Mouse (Mus musculus) embryonic facial prominence, embryonic 13.5 days (tissue): Measurements from ENCODE around the gene Tekt3. TPM values are rescaled to one million over a fixed set of nuclear protein-coding genes. Genes with fewer than 3 reads are reported as not detected.

Source experiments
- ATAC-seq: fragments of 200-750 bp; cut with Nextera tagmentation; 2 replicates; pipeline ENCODE4 v1.8.0; 2017; ENCODE audit warnings: low read depth; ENCODE audit not compliant: insufficient number of reproducible peaks, insufficient read depth, low FRiP score, low TSS enrichment
- H3K27ac ChIP-seq: fragments of 300-500 bp; sonication (generic); 2 replicates; pipeline ENCODE4 v1.5.1; 2015; ENCODE audit warnings: moderate library complexity, mild to moderate bottlenecking, inconsistent platforms
- H3K27me3 ChIP-seq: fragments of 300-500 bp; sonication (generic); 2 replicates; pipeline ENCODE4 v1.6.1; 2015; ENCODE audit warnings: mild to moderate bottlenecking, inconsistent platforms
- H3K36me3 ChIP-seq: fragments of 300-500 bp; sonication (generic); 2 replicates; pipeline ENCODE4 v1.6.1; 2015; ENCODE audit warnings: mild to moderate bottlenecking, inconsistent platforms
- H3K4me1 ChIP-seq: fragments of 300-500 bp; sonication (generic); 2 replicates; pipeline ENCODE4 v1.6.1; 2015; ENCODE audit warnings: inconsistent platforms
- H3K4me2 ChIP-seq: fragments of 300-500 bp; sonication (generic); 2 replicates; pipeline ENCODE4 v1.6.1; 2015; ENCODE audit warnings: moderate library complexity, mild to moderate bottlenecking, inconsistent platforms
- H3K4me3 ChIP-seq: fragments of 300-500 bp; sonication (generic); 2 replicates; pipeline ENCODE4 v1.5.1; 2015; ENCODE audit warnings: mild to moderate bottlenecking, inconsistent platforms
- H3K9ac ChIP-seq: fragments of 300-500 bp; sonication (generic); 2 replicates; pipeline ENCODE4 v1.6.1; 2015; ENCODE audit warnings: mild to moderate bottlenecking, inconsistent platforms
- H3K9me3 ChIP-seq: fragments of 300-500 bp; sonication (generic); 2 replicates; pipeline ENCODE4 v1.6.1; 2016; ENCODE audit warnings: inconsistent platforms
- WGBS: fragments of 180-500 bp; shearing (Covaris S2); methylation state at CpG from one replicate; pipeline ENCODE4 v1.1.7; 2015; ENCODE audit warnings: mixed read lengths; 5-methylcytosine and 5-hydroxymethylcytosine counted together
- polyA plus RNA-seq: library from polyadenylated mRNA; unstranded; fragments of >200 nt; fragmentation: Nextera tagmentation; extraction: Ambion mirVana; gene quantifications from 2 replicates; pipeline ENCODE4 v1.2.1, GENCODE M21; 2015

Gene Tekt3
- polyA plus RNA-seq, 1 experiment from 2014 or later = not detected

DNA sequence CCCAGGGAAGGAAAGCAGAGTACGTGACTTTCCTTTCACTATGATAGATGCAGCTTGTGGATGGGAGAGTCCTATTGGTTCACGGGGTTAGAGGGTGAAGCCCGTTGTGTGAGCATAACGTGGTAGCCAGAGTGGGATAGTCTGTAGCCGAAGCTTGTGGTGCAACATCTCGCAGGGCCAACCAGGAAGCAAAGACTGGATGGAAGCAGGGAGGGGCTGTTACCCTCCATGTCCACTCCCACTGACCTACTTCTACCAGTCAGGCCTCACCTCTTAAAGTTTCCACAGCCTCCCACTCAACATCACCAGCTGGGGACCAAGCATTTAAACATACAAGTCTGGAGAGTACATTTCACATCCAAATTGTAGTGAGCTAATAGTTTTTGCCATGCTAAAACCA, 31.7 kb upstream of the Tekt3 start:
- Histone ChIP-seq H3K4me2 (no peak overlapping the region), H3K36me3 (no peaks in the 10 kb centered on the region), H3K27ac (no peak overlapping the region), H3K4me1 (peaks cover 10% of the 10 kb centered on the region), H3K4me3 (no peak overlapping the region), H3K9ac (no peak overlapping the region), H3K9me3 (peaks cover 4% of the 10 kb centered on the region; the same call in 1 of the 2 replicates), H3K27me3 (no peaks in the 10 kb centered on the region)
- 86% methylated on average over 6 of the region's 6 CpGs for WGBS
- no peak for ATAC-seq

DNA sequence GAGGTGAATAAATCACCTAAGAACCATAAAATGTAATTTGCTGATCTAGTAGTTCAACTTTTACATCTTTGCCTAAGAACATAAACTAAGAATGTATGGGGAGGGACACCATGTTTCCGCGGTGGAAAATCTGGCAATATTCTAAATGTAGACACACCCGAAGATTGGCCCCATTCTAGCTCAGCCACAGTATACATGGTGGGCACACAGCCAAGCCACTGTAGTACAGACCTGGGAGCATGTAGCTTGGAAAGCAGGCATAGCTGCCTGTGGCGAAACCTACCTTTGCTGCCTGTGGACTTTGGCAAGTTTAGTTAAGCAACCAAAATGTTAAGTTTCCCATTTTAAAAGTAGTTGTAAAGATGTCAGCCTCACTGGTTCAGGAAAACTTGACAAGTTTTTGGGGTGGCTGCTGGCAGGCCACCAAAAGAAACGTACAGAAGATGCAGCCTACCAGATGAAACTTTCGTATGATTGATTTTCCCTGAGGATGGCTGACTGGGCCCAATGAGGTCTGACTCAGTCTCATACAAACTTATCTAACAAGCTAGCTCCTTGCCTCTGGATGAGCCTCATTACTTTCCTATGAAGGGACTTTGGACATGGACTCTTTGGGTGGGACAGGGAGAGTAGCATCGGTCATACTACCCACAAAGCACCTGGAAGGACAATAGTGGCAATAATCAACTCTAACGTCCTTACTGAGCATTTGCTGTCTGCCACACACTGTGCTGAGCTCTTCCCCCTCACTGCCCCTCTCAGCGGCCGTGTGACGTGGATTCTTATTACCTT, 25.8 kb upstream of the Tekt3 start:
- Histone ChIP-seq H3K27me3 (no peaks in the 10 kb centered on the region), H3K9me3 (peaks cover 4% of the 10 kb centered on the region; the same call in 1 of the 2 replicates), H3K4me3 (no peak overlapping the region), H3K27ac (no peak overlapping the region), H3K4me1 (peaks cover 8% of the 10 kb centered on the region; the same call in 1 of the 2 replicates), H3K36me3 (no peaks in the 10 kb centered on the region), H3K4me2 (no peak overlapping the region), H3K9ac (no peak overlapping the region)
- ATAC-seq = no peak
- WGBS = 75% methylated on average over 11 of the region's 11 CpGs

DNA sequence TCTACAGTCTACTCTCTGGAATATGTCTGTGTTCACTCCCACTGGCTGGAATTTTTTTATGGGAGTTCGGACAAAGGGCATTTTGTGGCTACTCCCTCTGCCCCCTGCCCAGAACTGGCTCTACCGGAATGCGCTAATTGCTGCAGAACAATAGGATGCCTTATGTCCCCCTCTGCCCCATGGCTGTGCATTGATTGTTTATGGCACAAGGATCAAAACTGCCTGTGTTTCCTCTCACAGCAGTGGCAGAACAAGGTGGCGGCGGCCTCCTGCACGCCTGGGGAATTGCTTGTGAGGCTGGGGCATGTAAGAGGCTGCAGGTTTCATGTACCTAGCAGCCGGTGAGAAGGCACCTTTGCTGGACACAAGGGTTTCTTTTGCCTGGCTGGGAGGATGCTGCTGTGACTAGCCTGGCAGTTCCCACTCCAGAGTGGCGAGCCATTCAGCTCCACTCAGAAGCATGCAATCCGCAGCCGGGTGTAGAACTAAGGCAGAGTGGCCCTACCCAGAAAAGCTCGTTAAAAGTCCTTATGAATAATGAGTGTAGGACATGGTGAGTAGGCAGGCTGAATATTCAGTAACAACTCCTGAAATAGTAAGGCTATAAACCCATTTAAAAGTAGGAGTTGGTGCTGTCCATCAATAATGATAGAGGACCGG, 21.3 kb upstream of the Tekt3 start:
- Histone ChIP-seq H3K9ac (no peak overlapping the region), H3K4me3 (no peak overlapping the region), H3K4me1 (peaks cover 5% of the 10 kb centered on the region; the same call in 1 of the 2 replicates), H3K27ac (no peak overlapping the region), H3K36me3 (no peaks in the 10 kb centered on the region), H3K27me3 (no peaks in the 10 kb centered on the region), H3K9me3 (no peaks in the 10 kb centered on the region), H3K4me2 (no peak overlapping the region)
- ATAC-seq = no peak
- 39% methylated on average over 12 of the region's 12 CpGs for WGBS

DNA sequence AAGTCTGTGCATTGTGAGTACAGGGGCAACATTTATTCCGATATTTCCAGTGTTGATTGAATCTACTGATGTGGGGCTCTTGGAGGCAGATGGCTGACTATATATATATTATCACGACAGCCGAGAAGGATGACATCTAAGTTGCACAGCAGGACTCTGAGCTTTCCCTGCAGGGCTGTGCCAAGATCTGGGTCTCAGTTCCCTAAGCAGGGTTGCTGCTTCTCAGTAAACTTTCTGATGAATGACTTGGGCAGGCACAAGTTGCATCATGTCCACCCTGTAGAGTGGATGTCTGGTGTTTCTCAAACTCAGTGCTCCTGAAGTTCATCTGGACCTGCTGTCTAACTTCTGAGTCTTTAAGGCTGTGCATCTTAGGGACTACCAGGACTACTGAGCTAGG, 15.7 kb upstream of the Tekt3 start:
- no peaks in the 10 kb centered on the region for H3K27me3 ChIP-seq
- 78% methylated on average over 3 of the region's 3 CpGs for WGBS
- no peak overlapping the region for H3K4me2 ChIP-seq
- no peaks in the 10 kb centered on the region for H3K9me3 ChIP-seq
- H3K36me3 ChIP-seq = no peaks in the 10 kb centered on the region
- H3K27ac ChIP-seq = no peak overlapping the region
- ATAC-seq = no peak
- no peak overlapping the region for H3K4me3 ChIP-seq
- no peak overlapping the region for H3K9ac ChIP-seq
- H3K4me1 ChIP-seq = peaks cover 7% of the 10 kb centered on the region; the same call in 1 of the 2 replicates

DNA sequence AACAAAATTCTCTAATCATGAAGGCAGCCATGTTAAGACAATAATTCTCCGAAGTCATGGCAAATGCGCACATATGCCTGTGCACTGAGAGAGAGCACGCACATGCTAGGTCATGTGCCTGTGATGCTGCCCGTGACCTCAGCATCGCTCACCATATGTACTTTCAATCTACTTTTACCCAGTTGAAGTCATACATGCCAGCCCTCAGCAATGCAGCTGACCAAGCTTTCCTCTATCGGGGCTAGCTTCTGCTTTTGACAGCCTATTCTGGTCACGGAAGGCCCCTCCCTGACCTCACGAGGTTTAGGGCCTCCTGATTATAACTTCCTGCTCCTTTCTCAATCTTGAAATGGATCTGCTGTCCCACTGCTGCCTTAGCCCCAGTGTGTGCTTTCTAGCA, 15.1 kb upstream of the Tekt3 start:
- Histone ChIP-seq H3K27me3 (no peaks in the 10 kb centered on the region), H3K9ac (no peak overlapping the region), H3K4me3 (no peak overlapping the region), H3K9me3 (no peaks in the 10 kb centered on the region), H3K36me3 (no peaks in the 10 kb centered on the region), H3K4me1 (peaks cover 7% of the 10 kb centered on the region; the same call in 1 of the 2 replicates), H3K27ac (no peak overlapping the region), H3K4me2 (no peak overlapping the region)
- ATAC-seq = no peak
- 81% methylated on average over 8 of the region's 8 CpGs for WGBS

DNA sequence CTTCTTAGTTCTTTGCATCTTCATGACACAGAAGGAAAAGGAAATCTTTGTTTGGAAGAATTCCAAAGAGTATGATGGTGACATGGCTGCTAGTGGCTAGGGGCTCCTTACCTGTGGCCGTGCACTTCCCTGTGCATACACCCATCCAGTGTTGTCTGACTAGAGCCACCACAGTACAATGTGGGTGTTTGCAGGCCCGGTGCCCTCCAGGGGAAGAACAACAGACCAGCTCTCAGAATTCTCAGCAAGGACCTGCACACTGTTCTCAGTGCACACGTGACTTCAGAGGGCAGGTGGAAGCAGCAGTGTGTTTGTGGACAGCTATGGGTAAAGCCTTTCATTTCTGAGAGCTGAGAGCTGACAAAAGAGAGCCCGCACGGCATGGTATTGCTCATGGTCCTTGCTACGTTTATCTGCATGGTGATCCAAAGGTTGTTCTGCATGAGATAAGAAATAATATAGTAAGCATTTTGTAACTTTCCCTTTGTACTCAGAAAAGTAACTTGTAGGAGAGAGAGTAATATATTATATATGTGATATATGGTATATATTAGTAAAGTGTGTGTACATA, 11.0 kb upstream of the Tekt3 start:
- Histone ChIP-seq H3K4me1 (peaks cover 7% of the 10 kb centered on the region; the same call in 1 of the 2 replicates), H3K27me3 (no peaks in the 10 kb centered on the region), H3K9me3 (no peaks in the 10 kb centered on the region), H3K4me3 (no peak overlapping the region), H3K27ac (no peak overlapping the region), H3K9ac (no peak overlapping the region), H3K36me3 (no peaks in the 10 kb centered on the region), H3K4me2 (no peak overlapping the region)
- WGBS = 93% methylated on average over 6 of the region's 6 CpGs
- no peak for ATAC-seq

DNA sequence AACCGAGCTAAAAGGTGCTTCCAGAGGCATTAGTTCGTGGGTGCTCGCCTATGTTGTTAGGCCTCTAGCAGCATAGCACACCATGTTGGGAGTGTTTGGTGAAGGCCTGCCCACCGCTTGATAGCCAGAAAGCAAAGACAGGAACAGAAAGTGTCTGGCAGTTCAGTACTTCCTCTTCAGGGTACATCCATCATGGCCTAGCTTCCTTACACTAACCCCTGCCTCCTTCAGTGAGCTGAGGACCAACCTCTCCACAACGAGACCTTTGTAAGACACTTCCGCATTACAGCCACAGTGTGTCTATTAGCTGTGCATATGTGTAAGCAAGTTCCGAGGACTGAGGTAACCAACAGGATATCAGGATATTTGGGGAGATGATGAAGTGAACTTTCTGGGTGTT, 10.4 kb upstream of the Tekt3 start:
- no peak overlapping the region for H3K4me2 ChIP-seq
- no peaks in the 10 kb centered on the region for H3K27me3 ChIP-seq
- ATAC-seq = no peak
- no peak overlapping the region for H3K9ac ChIP-seq
- no peak overlapping the region for H3K4me3 ChIP-seq
- 88% methylated on average over 7 of the region's 7 CpGs for WGBS
- H3K4me1 ChIP-seq = peaks cover 7% of the 10 kb centered on the region; the same call in 1 of the 2 replicates
- no peak overlapping the region for H3K27ac ChIP-seq
- no peaks in the 10 kb centered on the region for H3K9me3 ChIP-seq
- H3K36me3 ChIP-seq = no peaks in the 10 kb centered on the region

DNA sequence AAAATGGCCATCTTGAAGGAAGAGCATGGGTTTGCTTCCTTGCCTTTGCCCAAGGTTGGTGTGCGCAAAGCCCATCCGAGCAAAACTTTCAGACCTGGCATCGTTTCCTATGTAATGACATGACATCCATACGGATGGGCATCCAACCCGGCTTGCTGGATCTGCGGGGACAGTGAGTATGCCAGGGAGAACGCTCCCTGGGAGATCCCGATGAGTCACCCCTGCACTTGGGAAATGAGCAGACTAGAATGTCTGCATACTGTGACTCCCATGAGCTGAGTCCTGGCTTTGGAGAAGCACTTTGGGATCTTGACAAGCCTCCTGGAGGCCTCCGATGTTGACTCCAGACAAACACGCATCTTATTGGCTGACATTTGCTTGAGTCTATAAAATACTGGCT, 9.5 kb upstream of the Tekt3 start:
- Histone ChIP-seq H3K9ac (no peak overlapping the region), H3K4me2 (no peak overlapping the region), H3K27me3 (no peaks in the 10 kb centered on the region), H3K4me3 (no peak overlapping the region), H3K4me1 (no peaks in the 10 kb centered on the region), H3K27ac (no peak overlapping the region), H3K9me3 (no peaks in the 10 kb centered on the region), H3K36me3 (no peaks in the 10 kb centered on the region)
- WGBS = 96% methylated on average over 10 of the region's 10 CpGs
- no peak for ATAC-seq

DNA sequence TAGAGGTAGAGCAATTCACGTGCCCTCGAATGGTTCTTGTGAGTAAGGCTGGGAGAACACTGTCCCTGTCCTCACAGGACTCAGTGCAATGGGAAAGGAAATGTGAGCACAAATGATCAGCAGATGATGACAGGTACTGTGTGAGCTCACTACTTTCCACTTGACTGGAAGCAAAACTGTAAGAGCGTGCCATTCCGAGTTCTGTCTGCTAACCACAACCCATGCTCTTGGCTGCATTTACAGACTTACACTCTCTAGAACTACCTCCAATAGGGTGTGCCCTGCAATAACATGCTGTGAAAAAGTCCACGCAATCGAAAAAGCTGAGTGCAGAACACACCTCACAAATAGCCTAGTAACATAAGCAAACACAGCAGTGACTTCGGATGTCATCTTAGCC, 5.9 kb upstream of the Tekt3 start:
- Histone ChIP-seq H3K27me3 (no peaks in the 10 kb centered on the region), H3K36me3 (no peaks in the 10 kb centered on the region), H3K9ac (no peak overlapping the region), H3K4me3 (no peak overlapping the region), H3K4me1 (peaks cover 6% of the 10 kb centered on the region; the same call in 1 of the 2 replicates), H3K4me2 (no peak overlapping the region), H3K9me3 (no peaks in the 10 kb centered on the region), H3K27ac (no peak overlapping the region)
- no peak for ATAC-seq
- WGBS = 80% methylated on average over 7 of the region's 7 CpGs

DNA sequence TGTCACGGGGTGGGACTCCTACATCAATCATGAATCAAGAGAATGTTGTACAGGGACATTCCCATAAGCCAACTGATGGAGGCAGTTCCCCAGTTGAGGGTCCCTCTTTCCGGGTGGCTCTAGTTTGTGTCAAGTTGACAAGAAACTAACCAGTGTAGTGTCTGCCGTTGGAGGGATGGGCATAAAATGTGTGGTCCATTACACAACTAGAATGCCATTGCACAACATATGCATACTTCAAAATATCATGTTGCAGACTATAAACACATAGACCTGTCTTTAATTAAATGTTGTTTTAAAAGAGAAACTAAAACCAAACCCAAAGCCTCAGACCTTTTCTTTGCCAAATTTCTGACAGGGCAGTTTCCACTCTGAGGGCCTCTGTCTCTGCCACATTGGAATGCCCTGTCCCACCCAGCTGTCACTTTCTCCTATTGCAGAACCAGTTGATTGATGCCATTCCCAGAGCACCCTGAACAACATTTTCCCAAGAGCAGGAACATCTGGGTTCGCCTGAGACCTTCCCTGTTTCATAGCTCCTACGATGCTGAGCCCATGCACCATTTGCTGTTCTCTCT, 3.0 kb upstream of the Tekt3 start:
- H3K4me3 ChIP-seq = no peak overlapping the region
- H3K27ac ChIP-seq = no peak overlapping the region; the same call in 1 of the 2 replicates
- 0 out of 2 replicates have a peak, but pooled peaks have one; percentile 48 for ATAC-seq
- H3K4me1 ChIP-seq = peaks cover 10% of the 10 kb centered on the region; the same call in 1 of the 2 replicates
- no peaks in the 10 kb centered on the region for H3K9me3 ChIP-seq
- H3K4me2 ChIP-seq = 0 out of 2 replicates have a peak overlapping the region, but pooled peaks have one; percentile 7
- no peak overlapping the region for H3K9ac ChIP-seq
- no peaks in the 10 kb centered on the region for H3K36me3 ChIP-seq
- H3K27me3 ChIP-seq = 0 out of 2 replicates have a peak, but pooled peaks cover 5% of the 10 kb centered on the region
- 41% methylated on average over 5 of the region's 5 CpGs for WGBS

DNA sequence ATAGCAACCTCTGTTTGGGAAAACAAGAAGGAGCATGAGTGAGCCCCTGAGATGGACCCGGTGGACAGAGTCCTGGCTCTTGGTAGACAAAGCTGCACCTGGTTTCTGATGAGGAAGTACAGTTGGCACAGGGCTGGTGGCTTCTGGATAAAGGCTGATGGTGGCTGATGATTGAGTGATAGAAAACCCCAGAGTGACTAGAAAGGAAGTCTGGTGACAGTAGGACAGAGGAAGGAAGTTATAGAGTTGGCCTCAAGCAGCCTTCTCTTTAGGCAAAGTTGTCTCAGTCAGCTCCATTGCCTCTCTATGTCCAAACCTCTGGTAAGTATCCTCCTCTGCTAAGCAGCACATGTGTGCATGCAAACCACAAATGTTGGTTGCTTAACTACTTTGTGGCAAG, 1.5 kb upstream of the Tekt3 start:
- no peak for ATAC-seq
- no peaks in the 10 kb centered on the region for H3K9me3 ChIP-seq
- H3K27me3 ChIP-seq = 0 out of 2 replicates have a peak, but pooled peaks cover 5% of the 10 kb centered on the region
- WGBS = 90% methylated on average over 1 of the region's 1 CpGs
- peaks cover 10% of the 10 kb centered on the region; the same call in 1 of the 2 replicates for H3K4me1 ChIP-seq
- no peak overlapping the region for H3K4me3 ChIP-seq
- H3K36me3 ChIP-seq = no peaks in the 10 kb centered on the region
- H3K27ac ChIP-seq = no peak overlapping the region
- H3K4me2 ChIP-seq = no peak overlapping the region
- H3K9ac ChIP-seq = no peak overlapping the region
